Mouse (Mus musculus) left cerebral cortex, postnatal 10 days (tissue): Measurements from ENCODE around the gene Gstp1. TPM values are rescaled to one million over a fixed set of nuclear protein-coding genes. Genes with fewer than 3 reads are reported as not detected.
"Not testable (repeated sequence)": the region's sequence is repeated elsewhere in the genome, so short reads cannot be mapped to it uniquely, and the experiment has no call there.

Source experiments
- DNase-seq, 2 experiments: peaks; one replicate each; pipeline ENCODE4 v3.0.0; 2021 to 2022; ENCODE audit warnings: low spot score in 2 of 2, mixed read lengths in 1 of 2; ENCODE audit errors: extremely low spot score in 1 of 2
- intact Hi-C: fragments of 180-260 bp; cut with DNase I; formaldehyde crosslinking; loops from one replicate; pipeline ENCODE4 v1.15.1; 2025
- total RNA-seq, 2 experiments: library from RNA; stranded (reverse); gene quantifications; 2 replicates each; pipeline ENCODE4 v1.2.3; 2021

Gstp1 gene
- total RNA-seq, 2 experiments from 2014 or later: 226 to 232 TPM

DNA sequence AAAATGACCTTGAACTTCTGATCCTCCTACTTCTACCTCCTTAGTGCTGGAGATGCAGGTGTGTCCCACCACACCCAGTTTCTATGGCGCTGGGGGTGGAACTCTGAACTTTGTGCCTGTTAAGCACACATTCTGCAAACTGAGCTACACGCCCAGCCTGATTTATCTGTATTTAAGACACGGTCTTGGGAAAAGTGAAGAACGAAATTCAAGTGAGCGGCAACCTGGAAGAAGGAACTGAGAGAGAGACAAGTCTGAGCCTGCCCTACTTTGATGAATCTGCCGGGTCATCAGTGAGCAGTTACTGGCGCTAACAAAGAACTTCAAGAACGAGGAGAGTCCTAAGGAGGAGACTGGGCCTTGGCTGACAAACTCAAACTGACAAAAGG, 9.1 kb upstream of the Gstp1 start:
- intact Hi-C loops: no loop called here

DNA sequence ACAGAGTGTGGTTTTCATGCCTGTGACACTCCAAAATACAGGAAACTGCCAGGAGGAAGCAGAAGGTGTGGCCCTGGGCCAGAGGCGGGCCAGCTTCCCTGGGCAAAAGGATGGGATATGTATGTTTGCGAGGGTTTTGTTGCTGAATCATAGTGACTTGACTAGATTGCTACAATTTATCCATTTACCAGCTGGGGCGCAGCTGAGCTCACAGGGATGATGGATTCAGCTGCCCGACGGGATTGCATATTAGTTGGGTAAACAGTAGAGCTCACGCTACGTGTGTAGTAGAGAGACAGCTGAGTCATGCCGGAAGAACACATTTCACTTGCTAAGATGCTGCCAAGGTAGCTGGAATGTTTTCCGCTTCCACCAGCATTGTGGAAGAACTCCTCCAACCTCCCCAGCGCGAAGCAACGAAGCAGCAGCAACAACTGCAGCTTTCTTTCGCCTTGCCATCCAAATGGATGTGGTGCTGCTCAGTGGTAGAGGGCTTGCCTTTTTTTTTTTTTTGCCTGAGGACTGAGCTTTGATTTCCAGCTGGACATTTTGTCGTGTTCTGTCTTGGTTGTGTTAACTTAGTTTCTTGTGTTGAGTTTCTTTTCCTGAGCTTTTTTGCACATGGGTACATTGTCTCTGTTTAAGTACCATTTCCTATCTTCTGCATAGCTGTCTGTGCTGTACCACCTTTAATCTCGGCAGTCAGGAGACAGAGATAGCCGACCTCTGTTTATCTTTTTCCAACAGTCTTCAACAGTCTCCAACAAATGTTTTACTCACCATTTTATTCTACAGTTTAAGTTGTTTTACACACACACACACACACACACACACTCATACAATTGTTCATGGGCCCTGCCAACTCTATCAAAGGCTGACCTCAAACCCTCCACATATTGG, 8.4 kb upstream of the Gstp1 start, which contains the start of gene Gstp2:
TSS of gene Gstp2 (minus strand) at position 58 of the 900 bp plus-strand sequence.
- intact Hi-C loops: no loop called here
- DNase-seq: peak; percentile 76 to 87

More for the DNA sequence above, 9.1 kb upstream of the Gstp1 start:
- DNase-seq: no peak

DNA sequence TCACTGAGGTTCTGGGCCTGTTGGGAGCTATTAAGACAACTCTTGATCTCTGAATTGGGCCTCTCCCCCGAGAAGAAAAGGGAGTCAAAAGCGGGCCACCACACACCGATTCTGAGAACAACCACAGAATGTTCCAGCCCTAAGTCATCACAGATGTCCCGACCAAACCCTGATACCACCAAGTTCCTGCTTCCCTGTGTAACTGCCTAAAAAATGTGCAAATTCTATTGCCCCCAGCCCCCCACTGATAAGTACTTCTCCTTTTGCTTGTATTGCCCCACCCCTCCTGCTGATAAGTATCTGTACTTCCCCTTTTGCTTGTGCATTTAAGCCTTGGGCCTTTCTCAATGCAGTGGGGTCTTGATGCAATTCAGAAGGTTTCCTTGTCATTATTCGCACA, 6.3 kb upstream of the Gstp1 start:
- intact Hi-C loops: not testable (repeated sequence)

DNA sequence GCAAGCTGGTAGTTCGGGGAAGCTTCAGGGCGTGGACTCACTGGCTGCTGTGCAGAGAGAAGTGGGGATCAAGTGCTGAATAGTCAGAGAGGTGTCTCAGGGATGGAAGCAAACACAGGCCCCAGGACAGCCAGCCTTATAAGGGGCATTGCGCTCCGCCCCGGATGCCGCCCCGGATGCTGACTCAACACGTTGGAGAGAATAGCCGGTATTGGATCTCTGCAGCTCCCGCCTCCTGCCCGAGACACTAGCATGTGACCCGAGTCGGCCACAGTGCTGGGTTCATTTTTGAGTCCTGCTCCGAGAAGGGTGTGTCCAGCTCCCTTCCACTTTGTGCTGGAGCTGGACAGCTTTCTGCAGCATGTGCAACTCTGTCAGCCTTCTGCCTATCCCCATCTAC, 4.3 kb upstream of the Gstp1 start:
- intact Hi-C loops: no loop called here
- peak in 1 of 2 experiments; percentile 68 for DNase-seq

More for the DNA sequence above, 6.3 kb upstream of the Gstp1 start:
- not testable (repeated sequence) for DNase-seq

DNA sequence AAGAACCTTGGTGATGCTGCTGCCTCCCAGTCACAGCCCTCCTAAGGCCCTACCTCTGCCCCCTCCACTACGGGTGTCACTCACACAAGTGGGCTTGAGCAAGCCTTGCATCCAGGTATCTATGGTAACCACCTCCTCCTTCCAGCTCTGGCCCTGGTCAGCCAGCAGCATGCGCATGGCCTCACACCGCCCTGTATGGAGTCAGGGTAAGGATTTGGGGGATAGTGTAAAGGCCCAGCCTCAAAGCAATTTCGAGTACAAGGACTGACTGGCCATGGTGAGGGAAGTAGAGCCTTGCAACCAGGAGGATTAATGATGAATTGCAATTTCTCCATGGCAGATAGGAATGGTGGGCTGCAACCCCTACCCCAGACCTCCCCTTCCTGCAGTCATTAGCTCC, 3.7 kb upstream of the Gstp1 start:
- DNase-seq: peak in 1 of 2 experiments; percentile 18

DNA sequence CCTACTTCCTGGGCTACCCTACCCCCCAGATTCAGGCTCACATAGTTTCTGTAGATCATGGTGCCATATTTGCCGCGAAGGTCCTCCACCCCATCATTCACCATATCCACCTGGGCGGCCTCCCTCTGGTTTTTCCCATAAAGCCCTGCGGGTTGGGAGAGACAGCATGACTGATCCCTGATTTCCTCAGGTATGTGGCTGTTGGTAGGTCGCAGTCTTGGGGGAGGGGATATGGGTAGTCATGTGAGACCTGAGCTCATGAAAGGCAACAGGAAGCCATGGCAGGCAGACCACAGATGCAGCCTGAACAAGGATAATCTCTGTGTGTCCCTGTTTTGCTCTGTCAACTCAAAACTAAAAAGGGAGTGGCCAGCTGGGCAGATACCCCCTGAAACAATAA, 3.2 kb upstream of the Gstp1 start:
- intact Hi-C loops: not testable (repeated sequence)
- peak in 1 of 2 experiments; percentile 18 for DNase-seq

More for the DNA sequence above, 3.7 kb upstream of the Gstp1 start:
- intact Hi-C loops: not testable (repeated sequence)

DNA sequence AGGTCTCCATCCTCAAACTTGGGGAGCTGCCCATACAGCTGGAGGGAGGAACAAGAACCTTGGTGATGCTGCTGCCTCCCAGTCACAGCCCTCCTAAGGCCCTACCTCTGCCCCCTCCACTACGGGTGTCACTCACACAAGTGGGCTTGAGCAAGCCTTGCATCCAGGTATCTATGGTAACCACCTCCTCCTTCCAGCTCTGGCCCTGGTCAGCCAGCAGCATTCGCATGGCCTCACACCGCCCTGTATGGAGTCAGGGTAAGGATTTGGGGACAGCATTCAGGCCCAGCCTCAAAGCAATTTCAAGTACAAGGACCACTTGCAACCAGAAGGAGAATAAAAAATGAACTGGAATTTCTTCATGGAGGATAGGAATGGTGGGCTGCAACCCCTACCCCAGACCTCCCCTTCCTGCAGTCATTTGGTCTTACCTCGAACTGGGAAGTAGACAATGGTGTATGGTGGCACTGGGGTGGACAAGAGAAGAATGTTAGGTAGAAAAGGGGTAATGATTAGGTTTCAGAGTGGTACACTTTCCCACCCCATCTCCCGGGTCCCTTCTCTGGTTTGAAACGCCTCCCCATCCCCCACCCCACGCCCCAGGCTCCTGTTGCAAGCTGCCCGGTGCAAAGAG, 514 bp downstream of the Gstp1 start:
- DNase-seq, intact Hi-C loops: not testable (repeated sequence)

DNA sequence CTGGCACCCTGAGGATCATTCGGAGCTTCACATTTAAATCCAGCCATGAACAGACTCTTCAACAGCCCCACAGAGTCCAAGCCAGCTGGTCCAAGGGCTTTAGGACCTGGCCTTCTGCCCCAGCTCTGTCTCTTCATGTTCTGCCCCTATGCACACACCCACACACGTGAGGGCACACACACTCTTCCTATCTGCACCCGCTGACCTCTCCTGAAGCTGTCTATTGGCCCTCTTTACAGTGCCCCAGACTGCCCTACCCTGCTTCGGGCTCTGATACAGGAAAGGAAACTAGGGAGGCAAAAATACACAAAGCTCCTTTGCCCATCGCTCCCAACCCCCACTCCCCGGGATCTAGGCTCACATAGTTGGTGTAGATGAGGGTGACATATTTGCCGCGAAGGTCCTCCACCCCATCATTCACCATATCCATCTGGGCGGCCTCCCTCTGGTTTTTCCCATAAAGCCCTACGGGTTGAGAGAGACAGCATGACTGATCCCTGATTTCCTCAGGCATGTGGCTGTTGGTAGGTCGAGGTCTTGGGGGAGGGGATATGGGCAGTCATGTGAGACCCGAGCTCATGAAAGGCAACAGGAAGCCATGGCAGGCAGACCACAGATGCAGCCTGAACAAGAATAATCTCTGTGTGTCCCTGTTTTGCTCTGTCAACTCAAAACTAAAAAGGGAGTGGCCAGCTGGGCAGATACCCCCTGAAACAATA, 1.3 kb downstream of the Gstp1 start:
- intact Hi-C loops: no loop called here
- no peak for DNase-seq

DNA sequence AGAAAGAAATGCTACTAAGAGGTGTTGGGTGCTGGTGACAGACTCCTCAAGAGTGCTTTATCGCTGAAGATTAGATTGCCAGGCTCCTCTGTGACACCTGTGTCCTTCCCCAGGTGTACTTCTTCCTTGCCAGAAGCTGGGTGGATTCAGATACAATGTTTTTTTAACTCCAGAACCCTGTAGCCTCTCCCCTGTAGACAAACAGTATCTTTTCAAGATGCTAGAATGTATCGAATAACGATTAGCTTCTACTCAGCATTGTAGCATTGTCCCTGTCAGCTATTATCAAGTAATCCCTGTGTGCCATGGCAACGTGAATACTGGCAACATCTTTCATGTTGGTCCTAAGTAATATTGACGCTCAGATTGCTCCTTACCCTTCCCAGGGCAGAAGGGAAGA, 4.0 kb downstream of the Gstp1 start:
- intact Hi-C loops: no loop called here
- no peak for DNase-seq

DNA sequence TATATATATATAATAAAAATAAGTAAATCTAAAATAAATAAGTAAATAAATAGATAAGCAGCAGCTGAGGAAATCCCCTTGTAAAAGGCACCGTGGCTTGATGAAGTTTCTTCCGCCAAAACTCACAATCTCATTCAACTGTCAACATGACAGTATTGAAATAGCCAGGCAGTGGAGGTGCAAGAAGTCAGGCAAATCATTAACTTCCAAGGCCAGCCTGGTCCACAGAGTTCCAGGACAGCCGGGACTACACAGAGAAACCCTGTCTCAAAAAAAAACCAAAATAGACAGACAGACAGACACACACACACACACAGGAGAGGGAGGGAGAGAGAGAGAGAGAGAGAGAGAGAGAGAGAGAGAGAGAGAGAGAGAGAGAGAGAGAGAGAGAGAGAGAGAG, 4.5 kb downstream of the Gstp1 start:
- intact Hi-C loops: no loop called here
- no peak for DNase-seq

DNA sequence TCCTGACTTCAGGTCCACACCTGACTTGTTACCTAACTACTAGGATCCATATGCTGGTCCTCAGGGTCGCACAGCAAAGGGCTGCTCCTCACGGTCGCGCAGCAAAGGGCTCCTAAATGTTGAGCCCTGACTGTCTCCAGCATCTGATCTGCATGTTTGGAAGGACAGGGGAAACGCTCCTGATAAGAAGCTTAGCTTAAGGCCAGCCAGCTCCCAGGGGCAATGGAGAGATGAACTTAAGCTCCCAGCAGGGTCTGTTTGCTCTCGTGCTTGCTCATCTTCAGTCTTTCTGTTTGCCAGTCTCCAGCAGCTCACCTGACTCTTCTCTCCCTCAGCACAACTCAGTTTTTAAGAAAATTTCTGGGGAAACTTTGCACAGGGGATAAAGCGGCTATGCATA, 5.1 kb downstream of the Gstp1 start:
- DNase-seq: no peak
- intact Hi-C loops: no loop called here

DNA sequence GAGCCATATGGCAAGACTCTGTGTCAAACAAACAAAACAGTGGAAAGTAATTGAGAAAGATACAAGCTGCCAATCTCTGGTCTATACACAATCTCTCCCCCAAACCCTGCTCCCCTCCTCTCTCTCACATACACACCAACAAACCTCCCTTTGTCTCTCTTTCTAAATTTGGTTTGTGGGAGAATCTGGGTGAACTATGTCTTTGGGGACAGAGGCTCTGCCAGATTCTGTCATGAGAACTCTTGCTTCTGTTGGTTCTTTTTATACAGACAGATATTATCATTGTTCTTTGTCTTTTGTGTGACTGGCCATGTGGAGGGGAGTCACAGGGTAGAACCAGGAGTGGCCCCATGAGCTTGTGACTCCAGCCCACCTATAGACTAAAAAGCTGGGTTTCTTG, 10.2 kb downstream of the Gstp1 start:
- intact Hi-C loops: no loop called here
- no peak for DNase-seq

DNA sequence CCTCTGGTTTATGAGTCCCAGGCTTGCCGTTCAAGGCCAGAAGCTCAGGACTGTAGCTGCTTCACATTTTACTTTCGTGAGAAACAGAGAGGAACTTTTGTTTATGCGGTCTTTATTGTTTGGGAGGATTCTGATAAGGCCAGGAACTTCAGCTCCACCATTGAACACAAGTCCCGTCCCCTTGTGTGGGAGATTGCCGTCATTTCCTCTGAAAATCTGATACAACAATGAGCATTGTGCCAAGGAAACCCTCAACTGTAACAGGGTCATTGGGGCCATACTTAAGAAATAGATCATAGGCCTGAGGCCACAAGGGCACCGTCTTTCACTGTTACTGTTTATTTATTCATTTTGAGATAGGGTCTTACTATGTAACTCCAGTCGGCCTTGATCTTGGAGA, 14.6 kb downstream of the Gstp1 start:
- intact Hi-C loops: no loop called here
- no peak for DNase-seq

DNA sequence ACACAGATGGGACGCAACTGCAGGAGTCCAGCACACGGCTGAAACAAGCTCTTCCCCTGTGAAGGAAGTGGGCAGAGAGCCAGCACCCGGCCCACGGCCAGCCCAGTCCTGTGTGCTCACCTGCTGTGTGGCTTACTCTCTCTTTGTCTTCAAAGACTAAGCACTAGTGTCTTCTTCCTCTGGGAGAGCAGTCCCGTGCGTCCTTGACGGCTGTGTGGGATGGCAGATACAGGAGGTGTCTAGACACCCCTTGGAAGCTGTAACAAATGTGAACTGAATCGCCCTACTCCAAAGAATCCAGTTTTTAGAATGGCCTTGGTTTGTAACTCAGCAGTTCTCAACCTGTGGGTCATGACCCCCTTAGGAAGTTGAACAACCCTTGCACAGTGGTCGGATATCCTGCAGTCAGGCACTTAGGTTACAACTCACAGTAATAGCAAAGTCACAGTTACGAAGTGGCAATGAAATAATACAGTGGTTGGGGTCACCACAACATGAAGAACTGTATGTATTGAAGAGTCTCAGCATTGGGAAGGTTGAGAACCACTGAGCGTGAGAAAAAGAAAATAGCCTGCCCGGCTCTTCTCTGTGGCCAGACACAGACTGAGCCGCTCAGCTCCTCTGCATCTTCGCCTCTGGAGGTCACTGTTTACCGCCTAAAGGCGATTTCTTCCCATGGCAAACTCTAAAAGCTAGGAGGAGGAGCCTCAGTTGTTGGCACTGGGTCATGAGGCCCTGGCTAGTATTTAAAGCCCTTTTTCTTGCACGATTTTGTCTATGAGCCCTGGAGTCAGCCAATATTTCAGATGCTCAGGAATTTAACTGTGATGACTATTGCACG, 18.8 kb downstream of the Gstp1 start:
- intact Hi-C loops: loop anchor here (5.0 to 10.0 kb wide), 2 partner anchors 206 to 293 kb away; no protein-coding TSS in a partner anchor
- peak; percentile 81 to 87 for DNase-seq

DNA sequence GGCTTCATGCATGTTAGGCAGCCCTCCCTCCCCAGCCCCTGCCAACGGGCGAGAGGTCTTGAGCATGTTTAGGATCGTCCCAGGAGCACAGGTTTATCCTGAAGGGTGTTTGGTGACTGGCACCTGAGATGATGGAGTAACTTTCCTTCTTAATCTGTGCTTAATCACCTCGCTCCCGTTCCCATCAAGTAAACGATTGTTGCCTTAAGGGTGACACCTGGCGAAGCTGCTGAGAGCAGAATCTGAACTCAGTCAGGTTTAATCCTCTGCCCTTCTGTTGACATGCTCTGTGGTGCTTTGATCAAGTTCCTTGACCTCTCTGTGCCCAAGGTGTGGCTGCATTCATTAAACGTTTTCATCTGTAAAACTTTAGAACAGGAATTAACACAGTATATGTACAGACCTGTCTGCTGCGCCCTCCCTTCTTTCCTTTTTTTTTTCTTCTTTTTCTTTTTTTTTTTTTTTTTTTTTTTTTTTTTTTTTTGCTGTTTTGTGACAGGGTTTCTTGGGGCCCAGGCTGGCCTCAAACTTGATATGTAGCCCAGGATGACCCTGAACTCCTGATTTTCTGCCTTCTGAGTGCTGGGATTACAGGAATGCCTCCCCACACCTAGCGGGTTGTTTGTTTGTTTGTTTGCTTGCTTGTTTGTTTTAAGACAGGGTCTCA, 19.7 kb downstream of the Gstp1 start:
- intact Hi-C loops: loop anchor here (5.0 to 10.0 kb wide), 2 partner anchors 207 to 294 kb away; no protein-coding TSS in a partner anchor
- DNase-seq: no peak

DNA sequence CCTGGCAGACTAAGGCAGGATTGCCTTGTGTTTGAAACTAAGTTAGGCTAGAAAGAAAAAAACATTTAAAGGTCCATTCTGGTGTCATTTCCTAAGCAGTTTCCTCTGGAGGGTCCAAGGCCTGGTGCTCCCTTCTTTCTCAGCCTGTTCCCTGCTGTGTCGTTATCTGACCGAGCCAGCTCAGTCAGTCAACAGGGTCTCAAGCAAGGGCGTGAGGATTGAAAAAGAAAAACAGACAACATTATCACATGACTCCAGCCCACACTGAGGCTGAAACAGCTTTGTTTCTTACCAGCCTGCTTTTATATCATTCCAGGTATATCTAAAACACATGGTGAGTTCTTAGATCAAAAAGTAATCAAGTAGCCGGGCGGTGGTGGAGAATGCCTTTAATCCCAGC, 22.1 kb downstream of the Gstp1 start:
- no peak for DNase-seq
- intact Hi-C loops: loop anchor here (5.0 to 10.0 kb wide), 2 partner anchors 209 to 297 kb away; no protein-coding TSS in a partner anchor

DNA sequence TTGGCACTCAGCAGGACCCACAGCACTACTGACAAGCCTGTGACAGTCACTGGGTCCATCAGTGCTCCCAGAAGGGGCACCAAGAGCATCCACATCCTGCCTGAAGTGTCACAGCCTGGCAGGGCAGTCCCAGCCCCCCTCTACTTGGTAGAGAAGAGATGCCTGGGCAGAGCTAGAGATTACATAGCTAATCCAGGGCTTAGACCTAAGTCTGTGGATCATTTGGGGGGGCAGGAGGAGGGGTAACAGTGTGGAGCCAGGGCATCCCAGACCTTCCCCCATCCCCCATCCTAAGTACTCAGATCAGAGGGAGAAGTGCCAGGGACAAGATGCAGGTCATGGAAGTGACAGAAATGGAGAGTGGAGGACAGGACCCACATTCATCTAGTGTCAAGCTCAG, 23.0 kb downstream of the Gstp1 start:
- no peak for DNase-seq
- intact Hi-C loops: loop anchor here (5.0 to 10.0 kb wide), 2 partner anchors 210 to 297 kb away; no protein-coding TSS in a partner anchor

DNA sequence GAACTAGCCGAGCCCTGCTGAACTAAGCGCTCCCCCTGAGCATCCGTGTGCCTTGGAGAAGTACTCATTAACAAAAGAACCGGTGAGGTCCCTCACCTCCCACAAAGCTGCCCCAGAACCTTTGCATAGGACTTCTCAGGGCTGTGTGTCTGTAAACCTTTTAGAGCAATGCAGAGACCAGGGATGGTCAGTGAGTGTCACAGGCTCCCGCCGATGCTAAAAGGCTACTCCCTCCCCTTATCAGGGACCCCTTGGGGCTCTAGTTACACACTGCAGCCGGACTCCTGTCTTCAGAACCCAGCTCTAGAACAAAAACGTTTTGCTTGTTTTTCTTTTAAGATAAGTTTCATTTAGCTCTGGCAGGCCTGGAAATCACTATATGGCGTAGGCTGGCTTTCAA, 24.7 kb downstream of the Gstp1 start:
- no peak for DNase-seq
- intact Hi-C loops: loop anchor here (2.0 to 10.0 kb wide), 2 partner anchors 66 to 212 kb away; no protein-coding TSS in a partner anchor
